Mouse (Mus musculus) neural tube, embryonic 11.5 days (tissue): ENCODE measurements around the gene Igdcc3. TPM values are rescaled to one million over a fixed set of nuclear protein-coding genes. Genes with fewer than 3 reads are reported as not detected.
A peak's percentile ranks its signal among the peaks of the same experiment; 100 is the strongest.
"Not testable (repeated sequence)": the region's sequence is repeated elsewhere in the genome, so short reads cannot be mapped to it uniquely, and the experiment has no call there.

Experiments
- ATAC-seq: fragments of 200-750 bp; cut with Nextera tagmentation; 2 replicates; pipeline ENCODE4 v1.8.0; 2017; ENCODE audit warnings: moderate number of reproducible peaks, mild to moderate bottlenecking, moderate TSS enrichment, moderate library complexity; ENCODE audit not compliant: insufficient read depth, low FRiP score, low TSS enrichment
- DNase-seq: peaks from one replicate; pipeline ENCODE4 v3.0.0-alpha.2; 2015; ENCODE audit warnings: low spot score
- H3K27ac ChIP-seq: fragments of 300-500 bp; sonication (generic); 2 replicates; pipeline ENCODE4 v1.5.1; 2014; ENCODE audit warnings: low read depth, mild to moderate bottlenecking, low read length
- H3K27me3 ChIP-seq: fragments of 300-500 bp; sonication (generic); 2 replicates; pipeline ENCODE4 v1.6.1; 2014; ENCODE audit warnings: mild to moderate bottlenecking, low read length, mixed read lengths; ENCODE audit not compliant: control insufficient read depth, insufficient read depth
- H3K36me3 ChIP-seq: fragments of 300-500 bp; sonication (generic); 2 replicates; pipeline ENCODE4 v1.6.1; 2014; ENCODE audit warnings: mild to moderate bottlenecking, low read length, moderate library complexity, mixed read lengths; ENCODE audit not compliant: control insufficient read depth, insufficient read depth
- H3K4me1 ChIP-seq: fragments of 300-500 bp; sonication (generic); 2 replicates; pipeline ENCODE4 v1.6.1; 2014; ENCODE audit warnings: low read length, mixed read lengths; ENCODE audit not compliant: control insufficient read depth, insufficient read depth
- H3K4me2 ChIP-seq: fragments of 300-500 bp; sonication (generic); 2 replicates; pipeline ENCODE4 v1.6.1; 2014; ENCODE audit warnings: low read depth, mild to moderate bottlenecking, moderate library complexity
- H3K4me3 ChIP-seq: fragments of 300-500 bp; sonication (generic); 2 replicates; pipeline ENCODE4 v1.5.1; 2014; ENCODE audit warnings: low read depth, low read length
- H3K9ac ChIP-seq: fragments of 300-500 bp; sonication (generic); 2 replicates; pipeline ENCODE4 v1.6.1; 2014; ENCODE audit warnings: mild to moderate bottlenecking, low read length
- H3K9me3 ChIP-seq: fragments of 300-500 bp; sonication (generic); 2 replicates; pipeline ENCODE4 v1.6.1; 2016; ENCODE audit warnings: low read length; ENCODE audit not compliant: control insufficient read depth
- WGBS: fragments of 180-500 bp; shearing (Covaris S2); extraction: QIAGEN DNeasy Blood & Tissue Kit; methylation state at CpG from one replicate; pipeline ENCODE4 v1.1.7; 2014; 5-methylcytosine and 5-hydroxymethylcytosine counted together
- polyA plus RNA-seq: library from polyadenylated mRNA; unstranded; fragments of >200 nt; fragmentation: Nextera tagmentation; extraction: Ambion mirVana; gene quantifications from 2 replicates; pipeline ENCODE4 v1.2.1, GENCODE M21; 2014

Gene Igdcc3
- polyA plus RNA-seq, 1 experiment from 2014 or later = 71.9 TPM

DNA sequence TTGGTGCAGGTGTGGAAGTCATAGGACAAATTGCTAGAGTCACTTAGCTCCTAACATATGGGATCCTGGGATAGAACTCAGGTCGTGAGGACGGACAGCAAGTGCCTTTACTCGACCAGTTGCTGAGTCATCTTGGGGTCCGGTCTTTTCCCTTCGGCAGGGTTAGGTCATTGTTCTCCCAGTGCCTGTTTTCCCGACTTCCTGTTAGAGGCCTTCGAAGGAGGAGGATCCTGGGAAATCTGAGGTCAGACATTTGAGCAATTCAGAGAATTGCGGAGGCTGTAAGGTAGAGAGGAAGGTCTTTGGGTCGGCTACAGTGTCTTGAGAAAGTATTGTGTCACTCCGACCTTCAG, 73.4 kb downstream of the Igdcc3 start:
- no peak for DNase-seq
- Histone ChIP-seq H3K36me3 (no peaks in the 10 kb centered on the region), H3K9me3 (no peaks in the 10 kb centered on the region), H3K4me1 (no peaks in the 10 kb centered on the region), H3K9ac (peak overlapping the region; percentile 82), H3K27ac (peak overlapping the region; percentile 39; the same call in 1 of the 2 replicates), H3K27me3 (no peaks in the 10 kb centered on the region), H3K4me3 (peak overlapping the region; percentile 56), H3K4me2 (peak overlapping the region; percentile 87)
- 22% methylated on average over 10 of the region's 10 CpGs for WGBS
- ATAC-seq = 0 out of 2 replicates have a peak, but pooled peaks have one; percentile 4

DNA sequence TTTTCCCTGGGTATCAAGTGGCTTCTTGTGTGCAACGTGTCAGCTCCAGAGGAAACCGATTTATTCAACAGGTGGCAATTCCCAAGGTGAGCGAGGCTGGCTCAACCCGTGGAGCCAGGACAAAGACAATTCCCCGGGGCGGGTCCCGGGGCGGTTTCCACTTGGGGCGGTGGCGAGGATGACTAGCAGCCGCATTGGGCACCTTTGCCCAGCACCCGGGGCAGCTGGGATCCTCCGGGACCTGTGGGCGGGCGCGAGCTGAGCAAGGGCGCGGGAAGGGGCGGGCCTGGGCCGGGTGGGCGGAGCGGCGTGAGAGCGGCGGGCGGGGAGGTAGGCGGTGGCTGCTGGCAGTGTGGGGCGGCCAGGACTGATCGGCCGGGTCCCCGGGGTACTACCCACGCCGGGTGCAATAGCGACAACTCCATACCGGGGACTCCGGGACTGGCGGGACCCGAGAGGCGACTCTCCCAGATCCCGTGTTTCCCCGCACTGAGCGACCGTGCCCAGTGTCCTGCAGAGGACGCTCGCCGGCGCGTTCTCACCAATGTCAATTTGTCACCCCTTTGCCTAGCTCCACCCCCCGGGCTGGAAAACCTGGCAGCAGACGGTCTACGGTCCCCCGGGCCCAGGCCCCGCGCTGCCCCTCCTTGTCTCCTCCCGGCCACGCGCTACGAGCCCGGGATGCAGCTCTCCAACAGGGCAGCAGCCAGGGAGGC, 73.9 kb downstream of the Igdcc3 start:
- H3K27me3 ChIP-seq = no peaks in the 10 kb centered on the region
- under 1% methylated on average over 41 of the region's 59 CpGs for WGBS
- peak overlapping the region; percentile 87 for H3K4me2 ChIP-seq
- DNase-seq (peak; percentile 88), ATAC-seq (peak; percentile 95)
- H3K9me3 ChIP-seq = no peaks in the 10 kb centered on the region
- no peaks in the 10 kb centered on the region for H3K4me1 ChIP-seq
- H3K36me3 ChIP-seq = no peaks in the 10 kb centered on the region
- peak overlapping the region; percentile 56 for H3K4me3 ChIP-seq
- peak overlapping the region; percentile 82 for H3K9ac ChIP-seq
- peak overlapping the region; percentile 71 for H3K27ac ChIP-seq

DNA sequence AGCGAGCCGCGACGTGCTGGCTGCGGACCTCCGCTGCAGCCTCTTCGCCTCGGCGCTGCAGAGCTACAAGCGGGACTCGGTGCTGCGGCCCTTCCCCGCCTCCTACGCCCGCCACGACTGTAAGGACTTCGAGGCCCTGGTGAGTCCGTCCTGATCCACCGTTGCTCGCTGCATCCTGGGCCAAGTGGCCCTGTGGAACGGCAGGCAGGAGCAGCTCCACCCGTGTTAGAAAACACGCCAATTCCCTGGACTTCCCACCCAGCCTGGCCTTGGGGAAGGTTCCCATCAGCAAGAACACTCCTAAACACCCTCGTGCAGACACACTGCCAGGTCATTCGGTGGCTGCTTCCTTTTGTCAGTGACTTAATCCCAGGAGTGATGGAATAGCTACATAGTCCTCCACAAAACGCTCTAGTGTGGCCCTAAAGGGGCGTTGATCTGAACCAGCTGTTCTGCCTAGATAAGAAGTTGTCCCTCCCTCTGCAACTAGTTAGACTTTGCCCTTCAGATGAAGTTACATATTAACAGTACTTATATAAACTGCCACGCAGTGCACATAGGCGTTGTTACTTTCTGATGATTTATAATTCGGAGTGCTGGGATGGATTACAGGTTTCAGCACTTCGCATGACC, 74.6 kb downstream of the Igdcc3 start:
- ATAC-seq = peak; percentile 46
- 11% methylated on average over 31 of the region's 31 CpGs for WGBS

DNA sequence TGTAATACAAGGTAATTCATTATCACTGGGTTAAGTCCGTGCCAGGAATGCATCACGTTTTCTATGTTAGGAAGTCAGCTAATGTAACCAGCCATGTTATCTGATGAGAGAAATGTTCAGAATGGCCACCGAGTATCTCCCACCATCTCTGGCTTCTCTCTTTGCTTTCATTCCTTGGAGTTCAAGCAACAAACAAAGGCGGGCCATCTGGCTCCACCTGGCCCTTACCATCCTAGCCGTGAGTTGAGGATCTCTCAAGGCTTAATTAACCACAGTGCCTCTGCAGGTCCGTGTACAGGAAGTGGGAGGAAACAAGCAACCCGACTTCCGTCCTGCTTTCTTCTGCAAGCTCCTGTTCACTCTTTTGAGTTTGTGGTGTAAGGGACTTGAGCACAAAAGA, 76.0 kb downstream of the Igdcc3 start:
- Histone ChIP-seq H3K4me3 (no peak overlapping the region), H3K9me3 (no peaks in the 10 kb centered on the region), H3K9ac (no peak overlapping the region), H3K4me1 (no peaks in the 10 kb centered on the region), H3K27me3 (no peaks in the 10 kb centered on the region), H3K36me3 (no peaks in the 10 kb centered on the region), H3K4me2 (no peak overlapping the region), H3K27ac (no peak overlapping the region)
- DNase-seq (no peak), ATAC-seq (no peak)
- WGBS = 69% methylated on average over 8 of the region's 8 CpGs

More for the DNA sequence above, 74.6 kb downstream of the Igdcc3 start:
- peak overlapping the region; percentile 56 for H3K4me3 ChIP-seq
- no peaks in the 10 kb centered on the region for H3K36me3 ChIP-seq
- no peak for DNase-seq
- H3K27ac ChIP-seq = peak overlapping the region; percentile 71
- peak overlapping the region; percentile 82 for H3K9ac ChIP-seq
- H3K4me1 ChIP-seq = no peaks in the 10 kb centered on the region
- H3K9me3 ChIP-seq = no peaks in the 10 kb centered on the region
- peak overlapping the region; percentile 87 for H3K4me2 ChIP-seq
- H3K27me3 ChIP-seq = no peaks in the 10 kb centered on the region

DNA sequence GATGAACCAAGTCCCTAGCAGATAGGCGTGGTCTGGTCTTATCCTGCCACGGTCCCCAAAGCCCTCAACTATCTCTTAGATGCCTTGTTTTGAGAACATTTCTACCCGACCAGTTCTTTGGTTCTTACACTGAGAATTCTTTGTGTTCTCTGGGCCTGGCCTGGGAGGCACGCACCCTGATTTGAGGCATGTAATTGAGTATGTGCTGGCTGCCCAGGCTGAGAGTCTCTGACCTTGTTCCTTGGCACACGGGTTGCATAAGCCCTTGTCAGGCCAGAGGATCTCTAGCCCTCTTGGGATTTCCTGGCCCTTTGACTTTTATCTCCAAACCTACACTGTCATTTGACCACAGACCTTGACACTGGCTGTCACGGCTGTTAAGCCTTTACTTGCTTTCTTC, 76.7 kb downstream of the Igdcc3 start:
- WGBS = 68% methylated on average over 6 of the region's 6 CpGs
- no peak for ATAC-seq
- H3K4me2 ChIP-seq = no peak overlapping the region

DNA sequence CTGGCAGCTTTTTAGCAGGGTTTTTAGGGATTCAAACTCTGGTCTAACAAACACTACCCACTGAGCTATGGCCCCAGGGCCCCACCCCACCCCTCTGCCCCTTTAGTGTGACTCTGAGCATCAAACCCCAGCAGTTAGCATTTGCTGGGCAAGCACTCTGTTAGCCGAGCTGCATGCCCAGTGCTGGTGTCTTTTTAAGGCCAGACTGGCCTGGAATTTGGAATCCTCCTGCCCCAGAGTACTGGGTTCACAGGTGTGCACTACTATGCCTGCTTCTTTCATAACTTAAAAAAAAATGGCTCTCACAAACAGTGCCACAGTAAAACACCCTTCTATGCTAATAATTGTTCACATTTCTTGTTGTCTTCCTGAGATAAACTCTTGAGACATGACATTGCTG, 77.9 kb downstream of the Igdcc3 start:
- no peaks in the 10 kb centered on the region for H3K4me1 ChIP-seq
- H3K27me3 ChIP-seq = no peaks in the 10 kb centered on the region
- H3K4me3 ChIP-seq = no peak overlapping the region
- H3K36me3 ChIP-seq = no peaks in the 10 kb centered on the region
- no peaks in the 10 kb centered on the region for H3K9me3 ChIP-seq
- no peak for DNase-seq
- H3K9ac ChIP-seq = no peak overlapping the region
- no peak overlapping the region for H3K27ac ChIP-seq
- ATAC-seq = no peak
- WGBS = 65% methylated on average over 1 of the region's 1 CpGs
- H3K4me2 ChIP-seq = no peak overlapping the region

More for the DNA sequence above, 76.7 kb downstream of the Igdcc3 start:
- H3K4me1 ChIP-seq = no peaks in the 10 kb centered on the region
- H3K9me3 ChIP-seq = no peaks in the 10 kb centered on the region
- H3K9ac ChIP-seq = no peak overlapping the region
- DNase-seq = no peak
- H3K27ac ChIP-seq = no peak overlapping the region
- no peaks in the 10 kb centered on the region for H3K36me3 ChIP-seq
- no peaks in the 10 kb centered on the region for H3K27me3 ChIP-seq
- H3K4me3 ChIP-seq = no peak overlapping the region

DNA sequence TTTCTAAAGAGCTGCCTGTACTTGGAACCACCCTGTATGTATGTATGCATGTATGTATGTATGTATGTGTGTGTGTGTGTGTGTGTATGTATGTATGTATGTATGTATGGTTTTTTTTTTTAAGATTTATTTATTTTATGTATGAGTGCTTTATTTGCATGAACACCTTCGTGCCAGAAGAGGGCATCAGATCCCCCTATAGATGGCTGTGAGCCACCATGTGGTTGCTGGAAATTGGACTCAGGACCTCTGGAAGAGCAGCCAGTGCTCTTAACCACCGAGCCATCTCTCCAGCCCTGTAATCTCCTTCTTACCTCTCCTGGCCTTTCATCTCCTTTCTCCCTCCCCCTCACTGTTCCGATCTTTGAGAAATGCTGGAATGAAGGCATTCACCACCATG, 79.4 kb downstream of the Igdcc3 start:
- not testable (repeated sequence) for H3K36me3 ChIP-seq, H3K27me3 ChIP-seq, H3K4me2 ChIP-seq, H3K4me1 ChIP-seq, H3K9ac ChIP-seq, H3K4me3 ChIP-seq, ATAC-seq, H3K9me3 ChIP-seq, DNase-seq, H3K27ac ChIP-seq
- WGBS = 55% methylated on average over 3 of the region's 3 CpGs

DNA sequence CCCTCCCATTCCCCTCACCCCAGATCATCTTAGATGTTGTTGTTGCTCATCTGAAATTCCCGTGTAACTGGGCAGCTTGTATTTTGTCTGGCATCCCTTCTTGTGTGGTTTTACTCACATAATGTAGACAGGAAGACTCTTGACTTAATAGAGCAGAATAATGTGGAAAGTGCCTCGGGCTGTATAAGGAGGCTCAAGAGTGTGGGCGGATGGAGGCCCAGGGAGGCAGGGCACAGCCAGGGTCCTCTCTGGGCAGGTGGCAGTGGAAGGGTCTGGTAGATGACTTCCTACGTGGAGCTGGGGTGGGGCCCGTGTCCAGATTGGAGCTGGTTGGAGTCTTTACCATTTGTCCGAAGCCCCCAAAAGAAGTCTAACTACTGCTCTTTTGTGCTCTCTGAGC, 82.9 kb downstream of the Igdcc3 start:
- no peak for ATAC-seq
- DNase-seq = no peak
- no peak overlapping the region for H3K9ac ChIP-seq
- no peaks in the 10 kb centered on the region for H3K9me3 ChIP-seq
- WGBS = 86% methylated on average over 6 of the region's 6 CpGs
- H3K27ac ChIP-seq = no peak overlapping the region
- no peaks in the 10 kb centered on the region for H3K27me3 ChIP-seq
- no peaks in the 10 kb centered on the region for H3K4me1 ChIP-seq
- H3K36me3 ChIP-seq = no peaks in the 10 kb centered on the region
- no peak overlapping the region for H3K4me2 ChIP-seq
- H3K4me3 ChIP-seq = no peak overlapping the region

DNA sequence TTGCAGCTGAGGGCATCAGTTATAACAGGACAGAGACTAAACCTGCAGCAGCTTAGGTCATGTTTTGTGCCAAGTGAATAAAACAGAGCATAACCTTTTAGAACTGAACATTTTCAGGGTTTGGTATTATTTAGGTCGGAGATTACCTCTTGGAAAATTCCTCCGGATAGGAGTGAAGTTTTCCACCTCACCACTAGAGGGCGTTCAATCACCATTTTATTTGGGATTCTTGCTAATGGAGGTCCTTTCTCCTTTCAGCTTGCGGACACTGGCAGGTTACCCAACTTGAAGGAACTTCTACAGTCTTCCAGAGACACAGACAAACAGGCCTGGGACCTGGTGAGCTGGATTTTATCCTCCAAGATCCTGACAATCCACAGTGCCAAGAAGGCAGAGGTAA, 84.8 kb downstream of the Igdcc3 start:
- no peak overlapping the region for H3K9ac ChIP-seq
- no peaks in the 10 kb centered on the region for H3K27me3 ChIP-seq
- H3K4me3 ChIP-seq = no peak overlapping the region
- H3K4me2 ChIP-seq = no peak overlapping the region
- DNase-seq (peak; percentile 30), ATAC-seq (no peak)
- 39% methylated on average over 4 of the region's 4 CpGs for WGBS
- H3K9me3 ChIP-seq = no peaks in the 10 kb centered on the region
- H3K4me1 ChIP-seq = no peaks in the 10 kb centered on the region
- H3K27ac ChIP-seq = no peak overlapping the region
- H3K36me3 ChIP-seq = no peaks in the 10 kb centered on the region
